Mouse (Mus musculus) small intestine, adult 2 months (tissue): ENCODE results near the gene Kremen2. TPM values are rescaled to one million over a fixed set of nuclear protein-coding genes. Genes with fewer than 3 reads are reported as not detected.
A peak's percentile ranks its signal among the peaks of the same experiment; 100 is the strongest.

ENCODE experiments used
- H3K27ac ChIP-seq: fragments of 200-500 bp; 2 replicates; pipeline ENCODE4 v1.5.1; 2012; ENCODE audit warnings: low read depth, low read length, control low read depth, inconsistent platforms; ENCODE audit not compliant: insufficient read depth
- H3K27me3 ChIP-seq: fragments of 200-500 bp; 2 replicates; pipeline ENCODE4 v1.6.1; 2012; ENCODE audit warnings: mild to moderate bottlenecking, moderate library complexity, low read length, inconsistent platforms; ENCODE audit not compliant: control insufficient read depth, insufficient read depth
- H3K36me3 ChIP-seq: fragments of 200-500 bp; 2 replicates; pipeline ENCODE4 v1.6.1; 2012; ENCODE audit warnings: mild to moderate bottlenecking, low read length, control low read depth, inconsistent platforms; ENCODE audit not compliant: control insufficient read depth, insufficient read depth
- H3K4me1 ChIP-seq: fragments of 200-500 bp; 2 replicates; pipeline ENCODE4 v1.6.1; 2012; ENCODE audit warnings: low read length, inconsistent platforms, mixed read lengths; ENCODE audit not compliant: control insufficient read depth, insufficient read depth, insufficient read length
- H3K4me3 ChIP-seq: fragments of 200-500 bp; 2 replicates; pipeline ENCODE4 v1.5.1; 2012; ENCODE audit warnings: low read depth, mild to moderate bottlenecking, control low read depth, inconsistent platforms, low read length, moderate library complexity
- CTCF ChIP-seq: fragments of 200-500 bp; IDR thresholded peaks from 2 replicates; pipeline ENCODE4 v1.5.1; 2012; ENCODE audit warnings: low read depth, mild to moderate bottlenecking, control low read depth, inconsistent platforms, low read length, moderate library complexity, mixed read lengths; ENCODE audit not compliant: insufficient replicate concordance, insufficient read length; ENCODE audit errors: extremely low read depth
- POLR2A ChIP-seq: fragments of 200-500 bp; IDR thresholded peaks from 2 replicates; pipeline ENCODE4 v1.6.1; 2012; ENCODE audit warnings: low read depth, mild to moderate bottlenecking, control low read depth, inconsistent platforms, low read length, moderate library complexity
- WGBS: fragments of 180-500 bp; shearing (Covaris S2); methylation state at CpG from one replicate; pipeline ENCODE4 v1.1.7; 2018; 5-methylcytosine and 5-hydroxymethylcytosine counted together
- polyA plus RNA-seq: library from polyadenylated mRNA; depleted of rRNA; stranded (reverse); fragments of >200 nt; gene quantifications from 2 replicates; pipeline ENCODE4 v1.2.3, GENCODE M21; 2012; rRNA removed

Gene Kremen2
- polyA plus RNA-seq, result 1.5 and 2.9 TPM in 2 replicates

DNA sequence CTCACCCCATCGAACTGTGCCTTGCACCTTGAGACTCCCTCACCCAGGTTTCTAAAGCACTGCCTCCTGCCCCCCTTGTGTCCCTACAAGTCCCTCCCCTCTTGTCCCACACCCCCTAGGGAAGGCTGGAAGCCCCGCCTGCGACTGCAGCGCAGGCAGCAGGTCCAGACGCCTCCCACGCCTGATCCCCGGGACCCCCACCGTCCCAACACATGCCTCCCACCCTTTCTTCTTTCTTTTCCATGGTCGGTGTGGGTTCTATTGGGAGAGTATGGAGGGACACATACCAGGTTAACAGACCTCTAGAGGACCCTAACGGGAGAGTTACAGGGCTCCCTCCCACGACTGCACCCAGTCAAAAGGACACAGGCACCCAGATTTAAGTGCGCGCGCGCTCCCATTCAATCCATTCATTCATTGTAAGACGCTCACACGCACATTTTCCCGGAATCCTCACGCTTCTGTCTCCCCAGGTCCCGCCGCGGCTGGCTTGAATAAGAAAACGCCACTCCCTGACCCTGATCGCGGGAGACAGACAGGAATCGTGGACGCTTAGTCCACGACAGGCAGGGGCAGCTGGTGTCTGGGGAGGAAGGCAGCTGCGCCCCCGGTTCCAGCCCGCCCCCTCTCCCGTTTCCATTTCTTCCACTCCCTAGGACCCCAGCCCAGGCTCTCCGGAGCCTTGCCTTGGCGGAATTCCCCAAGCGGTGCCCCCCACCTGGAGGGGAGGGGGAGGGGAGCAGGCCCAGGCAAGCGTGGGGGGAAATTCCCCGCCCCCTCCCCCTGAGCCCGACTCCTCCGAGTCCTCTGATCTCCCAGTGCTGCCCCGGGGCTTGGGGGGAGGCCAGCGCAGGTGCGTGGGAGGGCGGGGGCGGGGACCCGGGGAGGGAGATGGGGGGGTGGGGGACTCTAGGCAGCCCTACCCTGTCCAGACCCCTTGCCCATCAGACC is at the start of gene Kremen2:
Gene Kremen2, minus strand, starts transcription at position 533 of the 951 bp plus-strand sequence.
- Histone ChIP-seq H3K4me3 (peak within 1 kb of the TSS; percentile 9), H3K27ac (no peak within 1 kb of the TSS), H3K27me3 (peaks cover 14% of the 10 kb centered on the region; the same call in 1 of the 2 replicates), H3K36me3 (no peaks in the 10 kb centered on the region), H3K4me1 (peaks cover 49% of the 10 kb centered on the region)
- 2% methylated on average over 45 of the region's 45 CpGs for WGBS
- no peak for TF ChIP-seq POLR2A
- TF ChIP-seq CTCF, result no peak

DNA sequence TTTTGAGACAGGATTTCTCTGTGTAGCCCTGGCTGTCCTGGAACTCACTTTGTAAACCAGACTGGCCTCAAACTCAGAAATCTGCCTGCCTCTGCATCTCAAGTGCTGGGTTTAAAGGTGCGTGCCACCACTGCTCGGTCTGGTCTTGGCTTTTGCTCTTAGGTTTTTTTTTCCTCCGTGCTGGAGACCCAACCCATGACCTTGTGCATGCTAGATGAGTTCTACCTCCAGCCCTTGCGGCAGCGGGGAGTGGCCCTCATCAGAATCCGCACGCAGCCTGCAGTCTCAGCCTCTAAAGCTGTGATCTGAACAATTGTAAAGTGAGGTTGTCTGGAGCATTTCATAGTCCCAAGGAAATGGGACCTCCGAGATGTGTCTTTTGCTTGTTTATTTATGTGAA is 49.7 kb upstream of the Kremen2 start:
- H3K27ac ChIP-seq, result no peak overlapping the region
- whole genome bisulfite sequencing, result 96% methylated on average over 8 of the region's 8 CpGs
- no peaks in the 10 kb centered on the region for H3K27me3 ChIP-seq
- H3K36me3 ChIP-seq, result no peaks in the 10 kb centered on the region
- H3K4me1 ChIP-seq, result peaks cover 6% of the 10 kb centered on the region; the same call in 1 of the 2 replicates
- TF ChIP-seq CTCF, result no peak
- TF ChIP-seq POLR2A, result no peak
- H3K4me3 ChIP-seq, result no peak overlapping the region

DNA sequence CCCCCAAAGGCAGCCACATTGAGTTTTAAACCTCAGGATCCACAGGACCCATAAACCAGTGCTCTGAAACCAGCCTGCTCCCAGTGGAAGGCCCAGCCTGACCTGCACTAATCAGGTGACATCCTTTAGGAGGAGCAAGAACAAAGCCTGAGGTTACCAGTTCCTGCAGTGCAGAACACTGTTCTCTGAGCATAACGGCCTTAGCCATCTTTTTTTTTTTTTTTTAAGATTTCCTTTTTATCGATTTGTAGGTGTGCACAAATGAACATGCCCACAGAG is 45.4 kb upstream of the Kremen2 start:
- H3K4me3 ChIP-seq, result peak overlapping the region; percentile 64
- 0 out of 2 replicates have a peak overlapping the region, but pooled peaks have one; percentile 19 for H3K27ac ChIP-seq
- H3K4me1 ChIP-seq, result peaks cover 13% of the 10 kb centered on the region; the same call in 1 of the 2 replicates
- 11% methylated on average over 2 of the region's 2 CpGs for WGBS
- H3K27me3 ChIP-seq, result no peaks in the 10 kb centered on the region
- H3K36me3 ChIP-seq, result no peaks in the 10 kb centered on the region
- TF ChIP-seq POLR2A, result no peak
- TF ChIP-seq CTCF, result no peak

DNA sequence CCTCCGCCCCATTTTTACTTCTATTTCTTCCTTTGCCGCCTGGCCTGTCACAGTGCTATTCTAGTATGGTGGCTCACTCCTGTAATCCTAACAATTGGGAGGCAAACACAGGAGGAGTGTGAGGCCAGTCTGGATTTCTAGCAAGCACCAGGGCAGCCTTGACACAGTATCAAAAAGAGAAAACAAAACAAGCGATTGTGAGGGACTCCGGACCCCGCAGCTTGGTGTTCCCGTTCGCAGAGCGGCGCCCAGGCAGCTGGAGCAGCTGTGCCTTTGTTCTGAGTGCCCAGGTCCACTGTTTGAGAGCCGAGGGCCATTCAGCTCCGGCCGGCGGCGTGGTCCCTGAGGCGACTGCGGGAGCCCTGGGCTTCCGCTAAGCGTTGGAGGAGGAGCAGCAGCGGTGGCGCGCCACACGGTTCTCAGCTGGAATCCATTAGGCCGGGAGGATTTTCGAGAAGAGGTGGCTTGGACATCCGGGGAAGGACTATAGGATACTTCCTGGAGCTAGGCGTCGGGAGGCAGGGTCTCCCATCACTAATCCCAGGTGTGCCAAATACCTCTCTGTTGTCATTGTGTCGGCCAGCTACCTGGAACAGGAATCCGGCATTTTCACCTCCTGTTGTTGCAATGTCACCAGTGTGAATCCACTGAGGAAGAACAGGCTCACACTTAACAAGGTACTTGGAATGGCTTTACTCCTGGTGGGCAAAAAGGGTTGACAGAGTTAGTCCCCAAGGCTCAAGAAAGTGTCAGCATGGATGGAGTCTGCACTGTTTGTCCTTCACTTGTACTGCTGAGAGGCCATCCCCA is 44.8 kb upstream of the Kremen2 start, which contains the start of gene Srrm2:
Gene Srrm2, plus strand, starts transcription at position 264 of the 810 bp plus-strand sequence.
- TF ChIP-seq CTCF (no peak), POLR2A (peak; percentile 67; the same call in 1 of the 2 replicates)
- 3% methylated on average over 29 of the region's 29 CpGs for WGBS

DNA sequence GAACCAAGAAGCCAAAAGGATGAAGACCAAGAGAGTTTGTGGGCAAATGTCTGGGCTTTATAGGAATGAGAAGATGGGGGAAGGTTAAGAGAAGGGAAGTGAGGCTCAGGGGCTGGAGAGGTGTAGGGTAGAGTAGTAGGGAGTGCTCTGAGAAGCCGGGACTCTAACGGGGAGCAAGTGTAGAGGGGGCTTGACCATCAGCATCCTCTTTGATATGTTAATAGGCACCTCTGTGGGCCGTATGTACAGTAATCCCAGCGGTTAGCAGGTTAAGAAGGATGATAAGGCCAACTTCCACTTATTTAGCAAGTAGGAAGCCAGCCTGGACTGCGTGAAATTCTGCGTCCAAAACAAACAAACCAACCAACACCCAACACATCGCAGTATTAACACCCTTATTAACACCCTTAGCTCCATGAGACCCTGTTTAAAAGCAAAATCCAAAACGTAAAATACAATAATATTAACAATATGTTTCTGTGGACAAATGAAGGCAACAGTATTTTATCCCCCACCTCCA is 44.2 kb upstream of the Kremen2 start:
- Histone ChIP-seq H3K4me3 (no peak overlapping the region), H3K4me1 (peaks cover 19% of the 10 kb centered on the region; the same call in 1 of the 2 replicates), H3K27me3 (no peaks in the 10 kb centered on the region), H3K27ac (peak overlapping the region; percentile 19), H3K36me3 (no peaks in the 10 kb centered on the region)
- 40% methylated on average over 8 of the region's 8 CpGs for WGBS
- no peak for TF ChIP-seq CTCF
- TF ChIP-seq POLR2A, result no peak

More for the DNA sequence above, 44.8 kb upstream of the Kremen2 start, which contains the start of gene Srrm2:
- H3K27ac ChIP-seq, result peak within 1 kb of the TSS; percentile 19
- peak within 1 kb of the TSS; percentile 64 for H3K4me3 ChIP-seq
- H3K27me3 ChIP-seq, result no peaks in the 10 kb centered on the region
- H3K4me1 ChIP-seq, result peaks cover 18% of the 10 kb centered on the region; the same call in 1 of the 2 replicates
- no peaks in the 10 kb centered on the region for H3K36me3 ChIP-seq

DNA sequence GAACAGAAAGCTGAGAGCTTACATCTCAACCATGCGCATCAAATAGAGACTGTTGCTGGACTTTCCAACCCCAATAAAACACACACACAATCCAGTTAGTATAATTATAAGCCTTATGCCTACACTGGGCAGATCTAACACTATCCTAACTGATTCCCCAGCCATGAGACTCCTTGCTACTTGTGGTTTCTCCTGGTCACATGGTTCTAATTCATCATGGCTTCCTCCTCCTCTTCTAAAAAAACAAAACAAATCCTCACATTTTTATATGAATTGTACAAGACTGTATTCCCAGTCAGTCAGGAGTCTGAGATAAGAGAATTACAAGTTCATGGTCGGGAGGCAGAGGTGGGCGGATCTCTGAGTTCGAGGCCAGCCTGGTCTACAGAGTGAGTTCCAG is 43.3 kb upstream of the Kremen2 start:
- Histone ChIP-seq H3K4me1 (peaks cover 19% of the 10 kb centered on the region; the same call in 1 of the 2 replicates), H3K27ac (no peak overlapping the region), H3K36me3 (no peaks in the 10 kb centered on the region), H3K4me3 (no peak overlapping the region), H3K27me3 (no peaks in the 10 kb centered on the region)
- WGBS, result 71% methylated on average over 4 of the region's 4 CpGs
- TF ChIP-seq CTCF (no peak), POLR2A (no peak)
